Mouse (Mus musculus): ENCODE data around the gene Flot1. TPM values are rescaled to one million over a fixed set of nuclear protein-coding genes. Genes with fewer than 3 reads are reported as not detected.

Flot1 gene
- polyA plus RNA-seq, 1 experiment, result 29.9 TPM

GRCm38 (mm10) chr17:35850974-35851373, 27.9 kb downstream of the Flot1 start:
- TF ChIP-seq POLR2A (IDR thresholded peaks at IDR 0.05; ENCODE audit: low read depth, low read length), result no peak
- no peak for TF ChIP-seq CTCF (IDR thresholded peaks at IDR 0.05; ENCODE audit: extremely low read depth, insufficient read depth, insufficient read length, insufficient replicate concordance)
- 75% methylated on average over 3 of the region's 3 CpGs for WGBS
- Histone ChIP-seq H3K4me3 (ENCODE audit: extremely low read depth, insufficient read depth, insufficient read length) (no peak overlapping the region), H3K27ac (ENCODE audit: insufficient read depth, low read length) (no peak overlapping the region), H3K4me1 (ENCODE audit: control insufficient read depth, insufficient read depth, insufficient read length) (no peaks in the 10 kb centered on the region), H3K36me3 (ENCODE audit: control insufficient read depth, insufficient read depth, low read length) (peaks cover 28% of the 10 kb centered on the region), H3K27me3 (ENCODE audit: control insufficient read depth, insufficient read depth, low read length) (no peaks in the 10 kb centered on the region)
- no peak for DNase-seq (ENCODE audit: low read depth in 1 of 2, low spot score in 2 of 2)

- Histone ChIP-seq H3K4me3 (ENCODE audit: extremely low read depth, insufficient read depth, insufficient read length) (no peak overlapping the region), H3K27ac (ENCODE audit: insufficient read depth, low read length) (no peak overlapping the region), H3K27me3 (ENCODE audit: control insufficient read depth, insufficient read depth, low read length) (no peaks in the 10 kb centered on the region), H3K4me1 (ENCODE audit: control insufficient read depth, insufficient read depth, insufficient read length) (peaks cover 3% of the 10 kb centered on the region; the same call in 1 of the 2 replicates), H3K36me3 (ENCODE audit: control insufficient read depth, insufficient read depth, low read length) (0 out of 2 replicates have a peak, but pooled peaks cover 4% of the 10 kb centered on the region)
- 85% methylated on average over 1 of the region's 1 CpGs for WGBS
- DNase-seq (ENCODE audit: low read depth in 1 of 2, low spot score in 2 of 2), result no peak
- TF ChIP-seq POLR2A (IDR thresholded peaks at IDR 0.05; ENCODE audit: low read depth, low read length) (no peak), CTCF (IDR thresholded peaks at IDR 0.05; ENCODE audit: extremely low read depth, insufficient read depth, insufficient read length, insufficient replicate concordance) (no peak)
Measured at GRCm38 (mm10) chr17:35859371-35859770, 36.3 kb downstream of the Flot1 start.

GRCm38 (mm10) chr17:35859835-35860234, 36.8 kb downstream of the Flot1 start:
- H3K4me1 ChIP-seq (ENCODE audit: control insufficient read depth, insufficient read depth, insufficient read length), result peaks cover 3% of the 10 kb centered on the region; the same call in 1 of the 2 replicates
- no peak for DNase-seq (ENCODE audit: low read depth in 1 of 2, low spot score in 2 of 2)
- no peak for TF ChIP-seq POLR2A (IDR thresholded peaks at IDR 0.05; ENCODE audit: low read depth, low read length)
- TF ChIP-seq CTCF (IDR thresholded peaks at IDR 0.05; ENCODE audit: extremely low read depth, insufficient read depth, insufficient read length, insufficient replicate concordance), result no peak
- no peaks in the 10 kb centered on the region for H3K27me3 ChIP-seq (ENCODE audit: control insufficient read depth, insufficient read depth, low read length)
- no peak overlapping the region for H3K27ac ChIP-seq (ENCODE audit: insufficient read depth, low read length)
- no peak overlapping the region for H3K4me3 ChIP-seq (ENCODE audit: extremely low read depth, insufficient read depth, insufficient read length)
- WGBS, result 83% methylated on average over 2 of the region's 2 CpGs
- 0 out of 2 replicates have a peak, but pooled peaks cover 4% of the 10 kb centered on the region for H3K36me3 ChIP-seq (ENCODE audit: control insufficient read depth, insufficient read depth, low read length)

- TF ChIP-seq POLR2A (IDR thresholded peaks at IDR 0.05; ENCODE audit: low read depth, low read length) (no peak), CTCF (IDR thresholded peaks at IDR 0.05; ENCODE audit: extremely low read depth, insufficient read depth, insufficient read length, insufficient replicate concordance) (no peak)
- Histone ChIP-seq H3K27me3 (ENCODE audit: control insufficient read depth, insufficient read depth, low read length) (no peaks in the 10 kb centered on the region), H3K4me1 (ENCODE audit: control insufficient read depth, insufficient read depth, insufficient read length) (peaks cover 3% of the 10 kb centered on the region; the same call in 1 of the 2 replicates), H3K27ac (ENCODE audit: insufficient read depth, low read length) (no peak overlapping the region), H3K4me3 (ENCODE audit: extremely low read depth, insufficient read depth, insufficient read length) (peak overlapping the region; percentile 78; the same call in 1 of the 2 replicates), H3K36me3 (ENCODE audit: control insufficient read depth, insufficient read depth, low read length) (0 out of 2 replicates have a peak, but pooled peaks cover 4% of the 10 kb centered on the region)
- DNase-seq (ENCODE audit: low read depth in 1 of 2, low spot score in 2 of 2), result no peak
- WGBS, result 11% methylated on average over 12 of the region's 12 CpGs
Measured at GRCm38 (mm10) chr17:35860831-35861197, 37.8 kb downstream of the Flot1 start.

- Histone ChIP-seq H3K36me3 (ENCODE audit: control insufficient read depth, insufficient read depth, low read length) (0 out of 2 replicates have a peak, but pooled peaks cover 4% of the 10 kb centered on the region), H3K4me1 (ENCODE audit: control insufficient read depth, insufficient read depth, insufficient read length) (peaks cover 3% of the 10 kb centered on the region; the same call in 1 of the 2 replicates), H3K27me3 (ENCODE audit: control insufficient read depth, insufficient read depth, low read length) (no peaks in the 10 kb centered on the region), H3K4me3 (ENCODE audit: extremely low read depth, insufficient read depth, insufficient read length) (peak within 1 kb of the TSS; percentile 78), H3K27ac (ENCODE audit: insufficient read depth, low read length) (peak within 1 kb of the TSS; percentile 53)
- WGBS, result under 1% methylated on average over 47 of the region's 47 CpGs
- no peak for TF ChIP-seq CTCF (IDR thresholded peaks at IDR 0.05; ENCODE audit: extremely low read depth, insufficient read depth, insufficient read length, insufficient replicate concordance)
- peak; percentile 15; the same call in 1 of the 2 replicates for TF ChIP-seq POLR2A (IDR thresholded peaks at IDR 0.05; ENCODE audit: low read depth, low read length)
- DNase-seq (ENCODE audit: low read depth in 1 of 2, low spot score in 2 of 2), result peak in 1 of 2 experiments; percentile 81
Measured at GRCm38 (mm10) chr17:35861198-35861857, 38.3 kb downstream of the Flot1 start, which contains the start of gene Nrm. Nrm (plus strand) TSS chr17:35861318.

GRCm38 (mm10) chr17:35864832-35865353, 41.9 kb downstream of the Flot1 start:
- no peak overlapping the region for H3K4me3 ChIP-seq (ENCODE audit: extremely low read depth, insufficient read depth, insufficient read length)
- no peaks in the 10 kb centered on the region for H3K36me3 ChIP-seq (ENCODE audit: control insufficient read depth, insufficient read depth, low read length)
- no peak for DNase-seq (ENCODE audit: low read depth in 1 of 2, low spot score in 2 of 2)
- 0 out of 2 replicates have a peak overlapping the region, but pooled peaks have one; percentile 99 for H3K27ac ChIP-seq (ENCODE audit: insufficient read depth, low read length)
- TF ChIP-seq POLR2A (IDR thresholded peaks at IDR 0.05; ENCODE audit: low read depth, low read length), result no peak
- TF ChIP-seq CTCF (IDR thresholded peaks at IDR 0.05; ENCODE audit: extremely low read depth, insufficient read depth, insufficient read length, insufficient replicate concordance), result no peak
- peaks cover 3% of the 10 kb centered on the region; the same call in 1 of the 2 replicates for H3K4me1 ChIP-seq (ENCODE audit: control insufficient read depth, insufficient read depth, insufficient read length)
- H3K27me3 ChIP-seq (ENCODE audit: control insufficient read depth, insufficient read depth, low read length), result no peaks in the 10 kb centered on the region
- WGBS, result 51% methylated on average over 10 of the region's 10 CpGs

All from spleen, adult 2 months (tissue).